Mouse (Mus musculus) thymus, postnatal 4 days (tissue): ENCODE measurements around the gene Tnfrsf18.

ENCODE experiments used
- DNase-seq: peaks from one replicate; pipeline ENCODE4 v3.0.0; 2021

The Tnfrsf18 gene

GRCm38 (mm10) chr4:156033476-156034119, 7.6 kb downstream of the Tnfrsf18 start:
- DNase-seq = peak; percentile 77

GRCm38 (mm10) chr4:156034301-156034700, 8.3 kb downstream of the Tnfrsf18 start:
- DNase-seq = no peak

DNA sequence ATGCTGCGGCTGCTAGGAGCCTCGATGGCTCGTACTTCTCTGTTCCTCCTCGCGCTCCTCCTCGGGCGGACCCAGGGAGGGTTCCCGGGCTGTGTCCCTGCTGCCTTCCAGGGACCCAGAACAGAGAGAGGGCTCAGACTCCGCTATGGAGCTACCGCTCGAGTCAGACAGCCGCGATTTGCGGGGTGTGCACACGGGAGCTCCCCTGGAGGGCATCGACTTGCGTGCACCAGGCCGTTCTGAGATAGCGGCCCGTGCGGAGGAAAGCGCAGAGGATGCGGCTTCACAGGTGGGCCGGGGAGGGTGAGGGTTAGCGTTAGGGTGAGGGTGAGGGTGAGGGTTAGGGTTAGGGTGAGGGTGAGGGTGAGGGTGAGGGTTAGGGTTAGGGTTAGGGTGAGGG, 8.9 kb downstream of the Tnfrsf18 start:
- peak; percentile 65 for DNase-seq

DNA sequence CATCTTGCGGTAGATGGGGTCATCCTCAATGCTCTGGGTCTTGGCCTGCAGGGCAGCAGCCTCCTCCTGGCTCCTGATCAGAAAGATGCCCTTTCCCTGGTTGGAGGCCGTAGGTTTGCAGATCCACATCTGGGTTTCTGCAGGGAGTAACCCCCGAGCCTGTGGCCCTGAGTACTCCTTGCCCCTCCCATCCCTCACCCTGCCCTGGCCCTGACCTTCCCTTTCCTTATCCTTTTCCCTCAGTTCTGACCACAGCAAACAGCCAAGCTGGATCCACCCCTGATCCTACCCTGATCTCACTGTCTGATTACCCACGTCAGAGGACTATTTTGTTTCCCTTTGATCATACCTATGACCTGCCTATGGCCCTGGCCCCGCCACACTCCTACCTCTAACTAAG, 18.8 kb downstream of the Tnfrsf18 start:
- DNase-seq = no peak

- DNase-seq = no peak
Observed at GRCm38 (mm10) chr4:156049779-156050178, 23.8 kb downstream of the Tnfrsf18 start.

DNA sequence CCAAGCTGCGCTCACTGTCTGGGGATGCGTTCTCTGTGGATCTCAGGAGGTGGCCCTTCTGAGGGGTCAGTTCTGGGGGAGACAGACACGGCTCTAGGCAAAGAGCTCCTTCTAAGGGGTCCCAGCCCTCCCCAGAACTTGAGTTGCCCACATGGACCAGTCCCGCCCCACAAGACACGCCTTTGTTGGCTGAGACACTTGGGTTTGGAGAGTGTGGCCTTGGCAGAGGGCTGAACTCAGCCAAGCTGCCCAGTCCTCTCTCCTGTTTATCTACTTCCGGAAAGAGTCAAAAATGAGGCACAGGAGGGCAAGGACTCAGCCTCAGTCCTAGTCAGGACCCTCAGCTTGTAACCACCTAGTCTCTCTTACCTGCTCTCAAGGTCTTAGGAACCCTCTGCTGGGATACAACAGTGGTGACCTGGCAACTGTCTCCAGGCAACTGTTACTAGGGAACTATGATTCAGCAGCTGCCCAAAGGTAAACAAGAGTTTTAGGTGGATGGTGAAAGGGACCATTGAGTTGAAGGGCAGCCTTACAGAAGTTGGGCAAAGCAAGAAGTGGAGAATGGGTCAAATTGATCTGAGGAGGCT, 24.5 kb downstream of the Tnfrsf18 start:
- no peak for DNase-seq

DNA sequence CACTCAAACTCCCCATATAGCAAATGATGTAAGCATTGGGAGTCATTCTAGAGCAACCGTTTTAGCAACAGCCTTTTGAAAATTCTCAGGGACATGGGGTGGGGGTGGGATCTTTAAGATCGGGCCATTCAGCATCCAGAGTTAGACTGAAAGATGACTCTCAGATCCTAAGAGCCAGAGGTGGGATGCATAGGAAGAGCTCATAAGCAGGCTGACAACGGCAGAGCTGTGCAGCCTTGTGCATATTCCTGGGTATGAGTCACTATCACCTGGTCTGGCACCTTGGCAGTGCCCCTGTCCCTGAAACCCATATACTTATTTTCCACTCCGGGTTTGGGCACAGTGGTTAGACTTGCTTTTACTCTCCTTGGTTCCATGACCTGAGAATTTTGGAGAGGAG, 27.1 kb downstream of the Tnfrsf18 start:
- DNase-seq = no peak

DNA sequence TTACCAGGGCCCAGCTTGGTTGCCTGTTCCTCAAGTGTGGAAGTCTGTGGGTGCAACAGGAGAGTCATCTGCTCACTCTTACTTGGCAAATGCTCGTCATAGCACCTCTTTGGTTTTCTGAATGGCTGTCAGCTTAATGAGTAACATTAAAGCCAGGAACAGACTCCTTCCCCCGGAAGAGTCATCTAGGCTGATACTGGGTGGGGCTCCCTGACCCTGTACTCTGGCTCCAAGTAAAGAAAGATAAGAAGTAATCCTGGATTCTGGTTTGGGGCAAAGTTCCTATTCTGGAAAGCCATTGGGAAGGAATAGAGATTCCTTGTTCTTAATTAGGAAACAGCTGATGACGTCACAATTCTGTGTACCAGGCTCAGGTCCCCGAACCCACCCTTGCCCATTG, 28.2 kb downstream of the Tnfrsf18 start:
- DNase-seq = no peak

GRCm38 (mm10) chr4:156054606-156055005, 28.6 kb downstream of the Tnfrsf18 start:
- no peak for DNase-seq

- no peak for DNase-seq
Observed at GRCm38 (mm10) chr4:156055173-156055572, 29.2 kb downstream of the Tnfrsf18 start.

GRCm38 (mm10) chr4:156057702-156058101, 31.7 kb downstream of the Tnfrsf18 start:
- no peak for DNase-seq

DNA sequence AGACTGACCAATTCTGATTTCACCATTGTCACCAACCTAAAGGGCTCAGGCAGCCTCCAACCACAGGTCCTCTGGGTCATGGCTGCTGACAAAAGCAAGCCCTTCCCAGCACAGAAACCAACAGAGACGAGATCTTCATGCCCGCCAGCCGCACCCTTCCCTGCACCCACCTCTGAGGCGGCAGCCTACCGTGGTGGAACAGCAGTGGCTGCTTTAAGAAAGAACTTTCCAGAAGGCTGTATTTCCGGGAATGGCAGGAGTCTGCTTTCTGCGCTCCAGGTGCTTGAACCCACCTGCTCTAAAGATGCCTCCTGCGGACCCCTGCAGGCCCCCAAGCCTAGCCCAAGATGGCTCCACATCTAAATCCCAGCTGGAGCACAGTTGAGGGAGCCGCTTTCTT, 32.9 kb downstream of the Tnfrsf18 start:
- no peak for DNase-seq

- DNase-seq = no peak
Observed at GRCm38 (mm10) chr4:156059261-156059660, 33.3 kb downstream of the Tnfrsf18 start, which contains the start of gene Ttll10. TSS of gene Ttll10 (minus strand) at chr4:156059414.

- no peak for DNase-seq
Observed at GRCm38 (mm10) chr4:156059713-156060112, 33.7 kb downstream of the Tnfrsf18 start.

GRCm38 (mm10) chr4:156063861-156064509, 38.0 kb downstream of the Tnfrsf18 start:
- DNase-seq = peak; percentile 31

- no peak for DNase-seq
Observed at GRCm38 (mm10) chr4:156064510-156064897, 38.5 kb downstream of the Tnfrsf18 start.

GRCm38 (mm10) chr4:156065156-156065894, 39.4 kb downstream of the Tnfrsf18 start:
- no peak for DNase-seq

DNA sequence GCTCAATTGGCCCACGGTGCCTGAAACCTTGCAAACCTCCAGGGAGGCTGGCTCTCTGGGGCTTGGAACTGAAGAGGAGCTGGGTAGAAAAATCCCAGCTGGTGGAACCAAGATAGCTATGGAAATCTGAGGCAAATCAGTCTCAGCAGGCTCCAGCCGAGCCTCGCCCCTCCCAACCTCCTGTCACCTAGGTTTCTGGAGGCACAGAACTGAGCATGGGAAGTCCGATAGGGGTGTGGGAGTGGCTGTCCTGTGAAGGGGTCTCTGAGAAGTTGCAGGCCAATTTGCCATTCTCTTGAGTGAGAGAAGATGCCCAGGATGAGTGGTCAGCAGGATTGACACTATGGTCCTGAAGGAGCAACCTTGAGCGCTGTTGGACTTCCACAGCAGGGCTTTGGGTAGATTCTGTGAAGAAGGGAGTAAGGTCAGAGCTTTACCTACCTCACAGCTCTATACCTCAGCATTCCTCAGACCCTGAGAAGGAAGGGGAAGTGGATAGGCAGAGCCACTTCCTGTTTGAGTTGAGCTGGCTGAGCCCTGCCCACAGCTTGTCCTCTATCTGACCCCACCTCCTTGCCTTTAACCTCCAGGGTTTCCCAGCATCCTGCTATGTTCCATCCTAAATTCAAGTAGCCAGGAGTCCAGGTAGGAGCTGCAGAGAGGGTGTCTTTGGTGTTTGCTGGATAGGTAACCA, 41.4 kb downstream of the Tnfrsf18 start:
- DNase-seq = peak; percentile 38

DNA sequence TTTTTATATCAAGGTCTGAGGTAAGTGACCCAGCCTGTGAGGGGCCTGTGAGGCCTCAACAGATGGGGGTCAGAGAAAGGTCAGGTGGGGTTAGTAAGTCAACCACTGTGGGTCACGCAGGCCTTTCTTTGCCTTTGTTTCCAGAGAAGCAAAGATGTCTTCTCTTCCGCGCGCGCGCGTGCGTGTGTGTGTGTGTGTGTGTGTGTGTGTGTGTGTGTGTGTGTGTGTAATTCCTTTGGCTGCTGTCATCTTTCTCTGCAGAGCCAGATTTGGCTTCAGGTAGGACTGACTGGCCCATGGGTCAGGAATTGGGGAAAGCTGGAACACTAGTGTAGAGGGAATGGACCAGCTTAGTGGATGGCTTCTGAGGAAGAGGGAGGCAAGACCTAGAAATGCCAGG, 43.7 kb downstream of the Tnfrsf18 start:
- peak; percentile 53 for DNase-seq

GRCm38 (mm10) chr4:156070276-156070675, 44.3 kb downstream of the Tnfrsf18 start:
- peak; percentile 79 for DNase-seq

DNA sequence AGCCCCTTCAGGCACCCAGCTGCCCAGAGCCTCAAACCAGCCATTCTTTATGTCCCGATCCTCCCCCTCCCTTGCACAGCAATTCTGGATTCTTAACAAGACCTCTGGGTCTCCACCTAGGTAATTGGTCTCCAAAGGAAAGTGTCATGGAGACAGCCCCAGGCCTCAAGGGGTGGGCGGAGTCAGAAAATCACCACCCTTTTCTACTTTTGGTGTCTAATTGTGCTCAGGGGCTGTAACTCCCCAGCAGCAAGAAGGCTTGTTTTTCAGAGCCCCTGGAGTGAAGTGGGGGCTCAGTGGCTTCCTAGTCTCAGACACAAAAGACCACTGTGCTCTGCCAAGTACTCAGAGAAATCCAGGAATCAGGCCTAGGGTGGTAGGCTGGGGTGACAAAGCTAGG, 44.8 kb downstream of the Tnfrsf18 start:
- peak; percentile 61 for DNase-seq

GRCm38 (mm10) chr4:156076911-156077382, 51.0 kb downstream of the Tnfrsf18 start:
- DNase-seq = peak; percentile 47
